Mouse (Mus musculus) left cerebral cortex, adult 8-10 months (tissue): ENCODE results near the gene Reps1. TPM values are rescaled to one million over a fixed set of nuclear protein-coding genes. Genes with fewer than 3 reads are reported as not detected.
A peak's percentile ranks its signal among the peaks of the same experiment; 100 is the strongest.

ENCODE experiments used
- DNase-seq, 2 experiments: peaks; one replicate each; pipeline ENCODE4 v3.0.0; 2022; ENCODE audit warnings: low spot score in 2 of 2
- total RNA-seq, 4 experiments: library from RNA; stranded (reverse); gene quantifications; 2 replicates each; pipeline ENCODE4 v1.2.4; 2022

The Reps1 gene
- total RNA-seq, 4 experiments from 2014 or later, result 64.5 to 74.6 (median 67.4) TPM

- DNase-seq, result no peak
Observed at GRCm38 (mm10) chr10:18061533-18061932, 5.9 kb downstream of the Reps1 start.

GRCm38 (mm10) chr10:18064606-18065228 is 9.1 kb downstream of the Reps1 start:
- no peak for DNase-seq

GRCm38 (mm10) chr10:18066031-18066439 is 10.4 kb downstream of the Reps1 start:
- no peak for DNase-seq

- no peak for DNase-seq
Observed at GRCm38 (mm10) chr10:18067761-18068446, 12.2 kb downstream of the Reps1 start.

- no peak for DNase-seq
Observed at GRCm38 (mm10) chr10:18068880-18069279, 13.2 kb downstream of the Reps1 start.

GRCm38 (mm10) chr10:18069576-18069975 is 13.9 kb downstream of the Reps1 start:
- no peak for DNase-seq

DNA sequence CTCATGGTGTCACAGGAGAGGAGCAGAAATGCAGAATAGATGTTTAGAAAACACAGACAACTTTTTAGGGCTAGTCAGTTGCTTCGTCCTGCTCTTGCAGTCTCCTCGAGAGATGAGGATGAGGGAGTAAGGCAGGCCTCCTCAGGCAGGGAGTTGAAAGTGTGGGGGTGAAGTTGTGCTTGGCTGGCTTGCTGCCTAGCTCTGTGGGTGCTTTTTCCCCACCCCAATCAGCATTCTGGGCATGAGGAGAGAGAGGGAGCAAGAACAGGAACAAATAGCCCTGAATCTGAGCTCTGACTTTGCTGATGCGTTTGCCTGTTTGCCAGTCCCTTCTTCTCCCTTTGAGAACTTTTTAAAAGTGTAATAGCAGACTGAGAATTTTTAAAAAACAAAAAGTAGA is 14.5 kb downstream of the Reps1 start:
- peak in 1 of 2 experiments; percentile 58 for DNase-seq

- DNase-seq, result no peak
Observed at GRCm38 (mm10) chr10:18070616-18071015, 15.0 kb downstream of the Reps1 start.

- DNase-seq, result no peak
Observed at GRCm38 (mm10) chr10:18072871-18073270, 17.2 kb downstream of the Reps1 start.

DNA sequence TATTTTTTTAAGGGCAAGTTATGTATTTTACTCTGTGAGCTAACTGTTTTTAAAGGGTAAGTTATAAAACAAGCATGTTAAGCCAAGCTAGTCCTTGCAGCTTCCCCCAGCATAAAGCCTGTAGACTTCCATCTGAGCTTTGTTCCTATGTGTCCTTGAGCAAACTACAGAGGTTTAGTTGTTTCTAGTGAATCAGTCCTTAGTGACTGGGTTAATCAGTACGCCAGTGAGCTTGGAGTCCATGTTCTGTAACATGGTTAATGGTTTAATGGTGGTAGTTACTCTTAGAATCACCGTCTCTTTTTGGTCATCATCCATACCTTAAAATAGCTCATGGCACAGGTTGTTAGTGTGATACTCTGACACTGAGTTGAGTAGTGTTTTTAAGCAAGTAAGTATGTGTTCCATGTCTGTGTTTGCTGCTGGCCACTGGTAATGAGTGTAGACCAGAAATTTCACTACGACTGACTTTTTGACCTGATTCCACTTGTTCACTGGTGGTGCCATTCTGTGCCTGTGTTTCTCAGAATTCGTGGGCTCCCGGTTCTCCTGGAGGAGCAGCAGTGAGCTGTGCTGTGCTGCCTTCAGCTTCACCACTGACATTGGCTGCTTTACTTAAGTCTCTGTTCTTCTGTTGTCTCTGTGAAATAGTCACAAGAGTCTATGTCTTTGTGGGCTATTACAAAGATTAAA is 18.9 kb downstream of the Reps1 start:
- no peak for DNase-seq

DNA sequence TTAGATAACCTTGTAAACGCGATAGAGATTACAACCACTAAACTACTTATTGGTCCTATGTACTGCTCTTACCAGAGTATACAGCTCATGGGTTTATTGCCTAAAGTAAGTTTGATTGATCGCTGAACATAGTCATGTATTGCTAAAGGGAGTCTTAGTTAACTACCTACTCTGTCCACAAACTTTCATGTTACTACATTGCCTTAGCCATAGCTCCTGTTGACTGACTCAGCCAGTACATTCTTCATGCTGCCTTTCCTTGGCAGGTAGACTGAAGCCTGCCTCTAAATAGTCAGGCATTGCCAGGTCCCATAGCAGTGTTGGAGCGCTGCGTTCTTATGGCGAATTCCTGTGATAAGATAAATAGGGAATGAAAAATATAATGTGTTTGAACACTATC is 20.2 kb downstream of the Reps1 start:
- DNase-seq, result no peak

- DNase-seq, result no peak
Observed at GRCm38 (mm10) chr10:18081536-18081935, 25.9 kb downstream of the Reps1 start.

GRCm38 (mm10) chr10:18082772-18083171 is 27.1 kb downstream of the Reps1 start:
- no peak for DNase-seq

DNA sequence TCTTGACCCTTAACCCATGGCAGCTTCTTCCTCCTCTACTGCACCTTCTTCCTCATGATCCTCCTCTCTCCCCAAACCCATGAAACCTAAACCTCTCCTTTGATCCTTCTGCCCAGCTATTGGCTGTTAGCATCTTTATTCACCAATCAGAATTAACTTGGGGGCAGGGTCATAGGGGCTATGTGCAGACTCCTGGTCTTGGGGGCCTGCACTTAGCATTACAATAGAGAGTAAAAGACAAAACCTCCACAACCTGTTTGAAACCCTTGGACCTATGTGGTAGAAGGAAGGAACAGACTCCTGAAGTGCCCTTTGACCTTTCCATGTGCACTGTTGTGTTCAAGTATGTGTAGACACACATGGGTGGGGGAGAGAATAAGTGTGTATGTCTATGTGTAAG is 35.0 kb downstream of the Reps1 start:
- DNase-seq, result no peak

GRCm38 (mm10) chr10:18102166-18102565 is 46.5 kb downstream of the Reps1 start:
- no peak for DNase-seq

- no peak for DNase-seq
Observed at GRCm38 (mm10) chr10:18107471-18107870, 51.8 kb downstream of the Reps1 start.

DNA sequence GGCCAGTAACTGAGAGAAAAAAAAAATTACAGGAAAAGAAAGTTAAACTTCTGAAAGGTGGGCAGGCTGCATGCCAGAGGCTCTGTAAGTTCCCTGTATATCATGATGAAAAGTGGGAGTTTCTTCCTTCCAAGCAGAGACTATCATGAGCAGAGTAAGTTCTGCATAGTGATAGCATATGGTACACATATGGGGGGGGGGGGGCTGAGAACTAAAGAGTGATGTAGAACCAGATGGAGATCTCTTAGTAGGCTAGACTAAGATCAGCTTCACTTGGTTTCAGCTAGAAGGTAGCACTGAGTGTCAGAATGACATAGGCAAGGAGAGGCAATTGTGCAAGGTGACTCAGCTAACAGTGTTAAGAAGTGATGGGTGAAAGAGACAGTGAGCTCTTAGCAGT is 55.3 kb downstream of the Reps1 start:
- DNase-seq, result no peak

- DNase-seq, result no peak
Observed at GRCm38 (mm10) chr10:18113473-18114093, 57.9 kb downstream of the Reps1 start.

- no peak for DNase-seq
Observed at GRCm38 (mm10) chr10:18118336-18118735, 62.7 kb downstream of the Reps1 start.

DNA sequence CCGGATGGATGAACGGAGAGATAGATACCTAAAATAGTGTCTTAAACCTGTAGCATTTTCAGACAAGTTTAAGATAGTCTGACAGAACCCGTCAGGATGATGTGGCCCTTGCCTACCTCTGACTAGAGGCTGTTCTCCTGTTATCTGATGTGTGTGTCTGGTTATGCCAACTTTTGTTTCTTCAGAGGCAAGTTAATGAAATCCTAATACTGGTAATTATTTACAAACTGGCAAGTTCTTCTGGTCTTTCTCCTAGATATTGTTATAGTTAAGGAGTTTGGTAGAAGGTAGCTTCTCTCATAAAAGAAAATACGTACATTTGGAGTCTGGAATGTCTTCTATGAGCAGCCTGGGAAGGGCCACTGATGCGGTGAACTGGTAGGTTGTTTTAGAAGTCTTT is 74.6 kb downstream of the Reps1 start:
- DNase-seq, result no peak

GRCm38 (mm10) chr10:18131666-18132650 is 76.3 kb downstream of the Reps1 start:
- no peak for DNase-seq
